Mouse (Mus musculus): ENCODE data around the gene Catsperd. TPM values are rescaled to one million over a fixed set of nuclear protein-coding genes. Genes with fewer than 3 reads are reported as not detected.

Catsperd gene
- total RNA-seq (2021) = under 1 TPM in 1 of 2 experiments, not detected in 1; 0.22 TPM

DNA sequence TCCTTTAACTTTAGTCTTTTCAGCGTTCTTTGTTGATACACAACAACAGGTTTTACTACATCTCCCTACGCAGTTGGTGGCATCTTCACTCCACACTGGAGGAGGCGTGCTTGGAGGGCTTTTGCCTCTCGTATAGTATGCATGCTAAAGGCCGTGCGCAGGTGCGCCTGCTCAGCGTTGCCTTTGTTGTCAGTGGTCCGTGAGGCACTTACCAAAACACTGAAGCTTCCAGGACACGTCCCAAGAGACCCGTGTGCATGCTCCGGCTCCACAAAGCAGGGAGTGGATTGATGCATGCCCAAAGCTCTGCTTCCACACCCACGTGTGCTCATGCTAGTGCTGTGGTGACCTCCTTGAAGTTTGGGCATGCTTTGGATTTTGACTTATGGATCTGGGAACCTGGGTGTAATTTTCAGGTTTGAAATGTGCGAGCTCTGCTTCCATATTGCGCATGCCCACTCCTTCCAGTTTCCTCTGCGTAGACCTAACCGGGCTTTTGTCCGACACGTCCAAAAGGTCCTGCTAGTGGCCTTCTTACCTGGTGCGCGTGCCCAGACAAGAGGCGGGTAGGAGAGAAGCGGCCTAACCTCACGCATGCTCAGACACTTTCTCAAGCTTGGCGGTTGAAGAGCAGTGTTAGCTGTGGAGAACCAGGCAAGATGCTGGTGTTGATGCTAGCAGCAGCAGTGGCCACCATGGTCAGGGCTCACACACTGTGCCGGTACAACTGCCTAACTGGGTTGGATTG lies at the start of gene Catsperd:
Gene Catsperd, plus strand, starts transcription at position 614 of the 748 bp plus-strand sequence.
- no peak for DNase-seq
- intact Hi-C loops (cut with DNase I) = loop anchor here (5.0 kb wide), 1 partner anchor 40 kb away; no protein-coding TSS in a partner anchor

DNA sequence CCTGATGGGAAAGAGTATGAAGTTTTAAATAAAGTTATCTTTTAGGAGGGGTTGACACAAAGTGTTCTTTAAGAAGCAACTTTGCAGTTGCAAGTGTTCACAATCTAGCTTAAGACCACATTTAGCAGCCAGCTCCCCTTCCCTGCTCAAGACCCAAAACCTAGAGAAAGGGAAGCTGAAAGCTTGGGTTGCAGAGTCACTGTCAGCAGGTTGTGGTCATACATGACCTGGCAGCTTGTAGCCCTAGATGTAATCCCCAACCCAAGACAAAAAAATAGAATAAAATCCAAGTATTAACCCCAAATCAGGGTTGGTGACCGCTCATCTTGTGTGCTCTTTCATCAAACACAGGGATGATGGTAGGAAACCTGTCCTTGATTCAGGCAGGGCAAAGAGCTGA lies 44.9 kb upstream of the Catsperd start:
- intact Hi-C loops (cut with DNase I) = loop anchor here (2.0 kb wide), 1 partner anchor 86 kb away; no protein-coding TSS in a partner anchor
- DNase-seq = no peak

DNA sequence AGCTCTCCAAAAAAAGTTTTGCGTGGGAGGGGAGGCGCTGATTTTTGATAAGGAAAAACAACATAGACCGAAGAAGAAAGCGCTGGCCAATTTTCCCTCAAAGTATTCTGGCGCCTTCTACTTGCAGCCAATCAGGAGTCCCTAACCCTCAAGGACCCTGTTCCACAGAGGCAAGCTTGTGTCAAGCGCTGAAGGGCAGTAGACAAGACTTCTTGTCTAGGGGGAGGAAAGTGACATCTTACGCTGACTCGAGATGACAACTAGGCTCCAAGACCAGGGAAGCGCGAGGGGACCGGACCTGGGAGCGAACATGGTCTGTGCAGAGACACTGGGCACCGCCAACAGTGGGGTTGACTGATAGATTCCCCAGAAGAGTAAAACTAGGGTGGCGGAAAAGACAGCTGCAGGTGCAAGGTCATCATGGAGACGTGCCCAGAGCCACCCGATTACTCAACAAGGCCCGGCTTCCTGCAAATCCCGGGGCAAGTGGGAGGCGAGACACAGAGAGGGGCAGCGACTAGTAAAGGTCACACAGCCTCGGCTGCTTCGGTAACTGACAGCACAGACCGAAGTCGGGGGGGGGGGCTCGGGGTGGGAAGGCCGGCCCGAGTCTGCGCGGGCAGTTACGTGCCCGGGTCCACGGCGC lies 44.2 kb upstream of the Catsperd start:
- DNase-seq = peak; percentile 50 to 69
- intact Hi-C loops (cut with DNase I) = loop anchor here (2.0 kb wide), 1 partner anchor 85 kb away; no protein-coding TSS in a partner anchor

DNA sequence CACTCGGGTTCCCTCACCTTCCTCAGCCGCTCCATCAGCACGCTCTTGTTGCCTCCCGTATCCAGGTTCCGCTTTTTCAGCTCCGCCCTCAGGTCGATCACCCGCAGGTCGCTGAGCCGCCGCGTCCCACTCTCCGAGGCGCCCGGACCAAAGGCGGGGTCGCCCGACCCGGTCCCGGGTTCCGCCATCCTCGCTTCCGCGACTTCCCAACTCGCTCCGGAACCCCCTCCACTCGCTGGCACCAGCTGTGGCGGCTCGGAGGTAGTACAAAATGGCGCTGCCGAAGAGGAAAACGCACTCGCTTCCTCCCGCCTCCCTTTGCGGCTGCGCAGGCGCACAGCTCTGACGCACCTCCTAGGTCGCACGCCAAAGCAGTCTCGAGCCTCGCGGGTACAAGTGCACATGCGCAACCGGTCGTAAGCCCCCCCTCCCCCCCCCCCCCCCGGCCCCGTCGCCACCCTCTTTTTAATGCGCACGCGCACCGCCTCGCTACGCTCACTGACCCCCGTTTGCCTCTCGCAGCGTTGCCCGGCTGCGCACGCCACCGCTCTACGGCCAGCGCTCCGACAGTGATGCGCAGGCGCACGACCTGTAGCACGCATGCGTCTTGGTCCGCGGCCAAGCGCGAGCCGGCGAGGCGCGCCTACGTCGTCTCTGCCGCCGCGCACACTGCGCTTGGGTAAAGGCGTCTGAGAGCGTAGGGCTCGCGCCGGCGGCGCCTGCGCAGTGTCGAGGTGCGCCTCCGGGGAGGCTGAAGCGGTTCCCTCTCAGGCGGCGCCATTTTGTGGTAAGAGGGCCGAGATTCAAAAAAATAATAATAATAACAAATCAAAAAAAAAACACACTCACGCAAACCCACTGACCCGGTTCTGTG lies 43.4 kb upstream of the Catsperd start, which contains the start of the genes Safb2 and Safb:
Gene Safb2, minus strand, starts transcription at position 329 of the 874 bp plus-strand sequence.
Gene Safb, plus strand, starts transcription at position 569 of the 874 bp plus-strand sequence.
- intact Hi-C loops (cut with DNase I) = no loop called here
- peak; percentile 100 for DNase-seq

DNA sequence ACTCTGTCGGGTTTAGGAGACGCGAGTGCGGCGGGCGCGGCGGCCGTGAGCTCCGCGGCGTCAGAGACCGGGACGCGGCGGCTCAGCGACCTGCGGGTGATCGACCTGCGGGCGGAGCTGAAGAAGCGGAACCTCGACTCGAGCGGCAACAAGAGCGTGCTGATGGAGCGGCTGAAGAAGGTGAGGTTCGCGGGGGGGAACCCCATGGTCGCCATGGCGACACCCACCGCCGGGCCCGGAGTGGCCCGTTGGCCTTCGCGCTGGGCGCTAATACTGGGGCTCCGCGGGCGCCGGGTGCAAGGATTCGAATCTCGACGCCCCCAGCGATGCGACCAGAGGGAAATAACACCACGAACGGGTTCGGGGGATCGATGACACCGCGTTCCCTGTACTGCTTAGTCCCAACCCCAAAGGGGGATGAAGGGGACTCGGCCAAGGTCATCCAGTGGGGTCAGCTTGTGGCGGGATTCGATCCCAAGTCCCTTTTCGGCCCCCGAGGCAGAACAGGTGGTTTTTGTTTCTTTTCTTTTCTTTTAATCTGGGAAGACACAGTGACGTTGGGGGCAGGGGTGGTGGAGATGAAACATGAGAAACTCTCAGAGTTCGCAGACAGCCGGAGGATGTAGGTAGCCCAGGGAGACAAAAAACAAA lies 42.6 kb upstream of the Catsperd start:
- no peak for DNase-seq
- intact Hi-C loops (cut with DNase I) = no loop called here

DNA sequence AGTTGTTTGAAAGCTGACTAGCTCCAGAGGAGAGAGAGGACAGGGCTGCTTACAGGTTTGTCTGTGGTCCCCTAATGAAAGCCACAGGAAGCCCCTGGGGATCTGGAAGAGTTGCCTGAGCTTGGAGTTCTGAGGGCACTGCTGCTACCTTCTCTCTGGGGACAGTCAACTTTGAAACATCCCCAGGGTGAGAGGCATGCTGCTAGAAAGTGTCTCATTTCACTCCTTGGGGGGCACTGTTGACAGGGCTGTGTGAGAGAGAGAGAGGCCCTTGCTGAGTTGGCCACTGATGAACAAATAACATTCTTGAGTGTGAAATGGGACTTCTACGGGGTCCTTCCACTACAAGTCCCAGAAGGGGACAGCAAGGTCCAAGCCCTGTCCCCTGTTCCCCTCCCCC lies 40.2 kb upstream of the Catsperd start:
- DNase-seq = no peak
- intact Hi-C loops (cut with DNase I) = no loop called here

DNA sequence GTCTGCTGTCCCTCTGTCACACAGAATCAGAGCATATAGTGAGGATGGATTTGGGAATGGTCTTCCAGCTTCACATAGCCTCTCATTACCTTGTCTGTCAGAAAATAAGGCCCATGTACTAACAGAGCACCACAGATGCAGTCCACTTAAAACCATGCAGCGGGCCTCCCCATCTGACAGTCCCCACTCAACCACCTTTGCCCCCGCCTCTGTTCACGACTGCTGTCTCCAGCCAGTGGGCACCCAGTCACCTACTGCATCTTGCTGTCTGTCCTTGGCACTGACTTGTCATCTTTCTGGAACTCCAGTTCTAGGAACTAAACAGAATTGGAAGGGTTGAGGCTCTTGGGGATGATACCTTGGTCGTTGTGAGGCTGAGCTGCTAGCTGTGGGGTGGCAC lies 39.0 kb upstream of the Catsperd start:
- no peak for DNase-seq
- intact Hi-C loops (cut with DNase I) = no loop called here

DNA sequence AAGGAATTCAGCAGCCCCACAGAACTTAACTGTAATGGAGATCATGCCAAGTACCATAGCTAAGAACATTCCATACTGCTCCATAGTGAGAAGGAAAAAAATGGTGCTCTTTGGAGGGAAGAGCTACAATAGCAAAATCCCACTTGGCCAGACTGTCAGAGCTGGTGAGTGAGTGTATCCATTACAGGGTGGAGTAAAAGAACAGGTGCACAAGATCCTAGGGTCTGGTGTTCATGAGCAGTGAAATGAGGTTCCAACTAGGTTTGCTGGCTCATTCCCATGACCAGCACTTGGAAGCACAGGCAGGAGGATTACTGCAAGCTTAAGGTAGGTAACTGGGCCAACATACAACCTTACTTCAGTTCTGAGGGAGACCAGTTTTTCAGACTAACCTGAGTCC lies 35.4 kb upstream of the Catsperd start:
- DNase-seq = no peak
- intact Hi-C loops (cut with DNase I) = loop anchor here (10.0 kb wide), 1 partner anchor 508 kb away; no protein-coding TSS in a partner anchor

DNA sequence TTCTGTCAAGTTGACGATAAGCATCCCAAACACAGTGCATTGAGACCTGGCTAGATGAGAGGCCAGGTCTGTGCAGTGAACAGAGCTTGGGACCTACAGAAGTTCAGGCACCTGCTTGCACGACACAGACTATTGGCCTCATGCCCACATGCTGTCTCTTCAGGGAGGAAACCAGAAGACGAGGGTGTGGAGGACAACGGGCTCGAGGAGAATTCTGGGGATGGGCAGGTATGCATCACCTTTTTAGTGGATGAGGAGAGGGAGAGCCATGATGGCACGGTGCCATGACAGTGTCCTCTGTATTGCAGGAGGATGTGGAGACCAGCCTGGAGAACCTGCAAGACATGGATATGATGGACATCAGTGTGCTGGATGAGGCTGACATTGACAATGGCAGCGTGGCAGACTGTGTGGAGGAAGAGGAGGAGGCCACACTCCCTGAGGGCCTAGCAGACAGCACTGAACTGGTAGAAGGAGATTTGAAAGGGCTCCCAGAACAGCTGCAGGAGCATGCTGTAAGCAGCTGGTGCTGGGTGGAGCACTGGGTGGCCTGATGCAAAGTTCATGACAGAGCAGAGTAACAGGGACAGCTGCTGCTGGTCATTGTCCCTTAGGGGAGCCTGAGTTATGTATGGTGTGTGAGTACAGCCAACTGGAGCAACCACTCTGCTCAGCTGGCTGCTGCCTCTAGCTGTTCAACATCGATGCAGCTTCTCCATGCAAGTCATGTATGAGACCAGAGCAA lies 34.2 kb upstream of the Catsperd start:
- intact Hi-C loops (cut with DNase I) = loop anchor here (10.0 kb wide), 1 partner anchor 509 kb away; no protein-coding TSS in a partner anchor
- peak; percentile 70 to 71 for DNase-seq

DNA sequence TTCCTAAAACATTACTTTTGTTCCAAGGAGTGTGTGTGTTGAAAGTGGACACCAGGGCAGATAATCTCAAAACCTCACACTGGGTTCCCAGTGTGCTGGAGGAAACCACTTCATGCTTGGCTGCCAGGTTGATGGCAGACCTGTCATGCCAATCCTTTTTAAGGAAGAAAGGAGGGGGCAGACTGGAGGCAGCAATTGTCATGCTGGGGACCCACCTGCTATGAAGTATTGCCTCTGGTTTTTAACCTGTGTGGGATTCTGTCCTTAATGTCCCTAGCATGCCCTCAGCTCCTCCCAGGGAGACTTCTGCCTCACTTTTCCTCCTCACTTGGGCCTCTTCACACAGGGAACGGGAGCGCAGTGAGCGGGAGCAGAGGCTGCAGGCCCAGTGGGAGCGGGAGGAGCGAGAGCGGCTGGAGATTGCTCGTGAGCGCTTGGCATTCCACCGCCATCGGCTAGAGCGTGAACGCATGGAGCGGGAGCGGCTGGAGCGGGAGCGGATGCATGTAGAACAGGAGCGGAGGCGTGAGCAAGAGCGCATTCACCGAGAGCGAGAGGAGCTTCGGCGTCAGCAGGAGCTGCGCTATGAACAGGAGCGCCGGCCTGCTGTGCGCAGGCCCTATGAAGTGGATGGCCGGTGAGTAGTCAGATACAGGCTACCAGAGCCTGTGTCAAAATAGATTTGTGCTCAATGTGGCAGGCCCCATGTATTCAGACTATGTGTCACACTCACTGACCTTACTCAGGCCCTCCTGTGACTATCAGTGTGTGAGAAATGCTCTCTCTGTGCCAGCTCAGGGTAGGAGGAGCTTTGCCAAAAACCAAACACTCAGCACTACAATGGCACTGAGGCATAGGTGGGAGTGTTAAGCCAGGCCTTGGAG lies 24.5 kb upstream of the Catsperd start:
- intact Hi-C loops (cut with DNase I) = loop anchor here (2.0 kb wide), 1 partner anchor 13 kb away; no protein-coding TSS in a partner anchor

DNA sequence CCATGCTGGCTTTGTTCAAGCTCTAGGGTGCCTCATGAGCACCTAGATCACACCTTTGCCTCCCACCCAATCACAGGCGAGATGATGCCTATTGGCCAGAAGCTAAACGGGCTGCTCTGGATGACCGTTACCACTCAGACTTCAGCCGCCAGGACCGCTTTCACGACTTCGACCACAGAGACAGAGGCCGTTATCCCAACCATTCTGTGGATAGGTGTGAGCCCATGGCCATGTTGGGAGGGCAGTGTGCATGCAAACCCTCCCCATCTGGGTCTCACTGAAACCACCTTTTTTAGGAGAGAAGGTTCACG lies 23.9 kb upstream of the Catsperd start:
- intact Hi-C loops (cut with DNase I) = loop anchor here (2.0 kb wide), 1 partner anchor 13 kb away; no protein-coding TSS in a partner anchor

More for the DNA sequence above, 24.5 kb upstream of the Catsperd start:
- DNase-seq = no peak

DNA sequence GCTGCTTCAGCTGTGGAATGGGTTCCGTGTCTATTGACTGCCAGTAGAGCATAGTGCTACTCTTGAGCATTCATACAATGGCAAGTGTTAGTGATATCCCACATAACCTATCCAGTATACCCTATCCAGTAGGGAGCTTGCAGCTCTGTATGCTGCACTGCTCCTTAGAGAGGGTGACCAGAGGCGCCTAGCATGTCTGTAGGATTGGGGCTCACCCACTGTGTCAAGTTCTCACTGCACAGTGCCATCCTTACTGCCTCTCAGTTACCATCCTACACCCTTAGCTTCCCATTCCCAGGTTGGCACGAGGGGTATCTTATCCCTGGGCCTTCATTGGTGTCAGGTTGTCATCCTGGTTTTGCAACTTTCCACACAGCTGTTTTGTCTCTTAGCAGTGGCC lies 23.5 kb upstream of the Catsperd start:
- no peak for DNase-seq
- intact Hi-C loops (cut with DNase I) = loop anchor here (2.0 kb wide), 1 partner anchor 14 kb away; no protein-coding TSS in a partner anchor

More for the DNA sequence above, 23.9 kb upstream of the Catsperd start:
- no peak for DNase-seq

DNA sequence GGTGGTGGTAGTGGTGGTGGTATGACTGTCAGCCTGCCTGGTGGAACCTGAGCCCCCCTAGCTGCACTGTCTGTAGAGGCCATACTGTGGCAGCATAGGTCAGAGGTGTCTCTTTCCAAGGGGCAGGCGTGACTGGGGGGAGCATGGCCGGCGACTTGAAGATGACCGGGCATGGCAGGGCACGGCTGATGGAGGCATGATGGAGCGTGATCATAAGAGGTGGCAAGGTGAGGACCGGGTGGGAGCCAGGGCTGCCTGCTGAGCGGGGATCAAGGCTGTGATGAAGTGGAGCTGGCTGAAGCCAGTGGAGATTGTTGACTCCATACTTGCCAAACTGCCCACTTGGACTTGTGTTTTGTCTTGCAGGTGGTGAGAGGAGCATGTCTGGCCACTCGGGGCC lies 22.5 kb upstream of the Catsperd start:
- no peak for DNase-seq
- intact Hi-C loops (cut with DNase I) = loop anchor here (2.0 kb wide), 1 partner anchor 15 kb away; no protein-coding TSS in a partner anchor

DNA sequence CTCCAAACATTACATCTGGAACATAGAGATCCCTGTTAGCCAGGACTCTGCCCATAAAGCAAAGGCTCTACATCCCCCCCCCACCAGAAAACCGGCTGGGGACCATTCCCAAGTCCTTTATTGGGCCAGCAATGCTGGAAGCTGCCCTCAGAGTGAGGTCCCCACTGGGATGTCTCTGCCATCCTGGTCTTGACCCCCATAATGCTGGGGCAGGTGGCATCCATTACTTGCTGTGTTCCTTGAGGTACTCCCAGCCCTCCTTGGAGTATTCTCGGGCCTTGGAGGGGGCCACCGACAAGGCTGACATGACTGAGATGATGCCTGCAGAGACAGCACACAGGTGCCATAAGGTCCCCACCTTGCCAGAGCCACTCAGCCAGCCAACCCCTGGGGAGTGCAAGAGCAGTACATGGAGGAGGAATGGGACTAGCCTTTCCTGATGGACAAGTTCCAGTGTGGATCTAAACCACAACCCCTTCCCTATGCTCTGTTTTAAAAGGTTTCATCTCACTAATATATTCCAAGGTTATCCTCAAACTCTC lies 20.4 kb upstream of the Catsperd start:
- no peak for DNase-seq

DNA sequence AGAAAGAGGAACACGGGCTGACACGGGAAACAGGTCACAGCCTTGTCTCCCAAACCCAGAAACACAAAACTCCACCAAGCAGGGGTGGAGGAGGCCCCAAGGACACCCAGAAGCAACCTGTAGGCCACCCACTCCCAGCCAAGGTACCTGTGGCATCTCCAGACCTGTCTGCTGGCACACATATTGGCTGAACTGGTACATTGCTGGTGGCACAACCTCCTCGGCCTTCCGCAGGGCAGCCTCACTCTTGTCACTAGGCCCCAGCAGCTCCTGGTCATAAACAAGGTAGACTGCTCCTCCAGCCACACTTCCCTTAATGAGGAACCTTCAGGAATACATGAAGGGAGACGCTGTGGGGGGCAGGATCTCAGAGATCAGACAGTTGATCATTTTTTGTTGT lies 19.2 kb upstream of the Catsperd start:
- intact Hi-C loops (cut with DNase I) = no loop called here
- no peak for DNase-seq

More for the DNA sequence above, 20.4 kb upstream of the Catsperd start:
- intact Hi-C loops (cut with DNase I) = no loop called here

DNA sequence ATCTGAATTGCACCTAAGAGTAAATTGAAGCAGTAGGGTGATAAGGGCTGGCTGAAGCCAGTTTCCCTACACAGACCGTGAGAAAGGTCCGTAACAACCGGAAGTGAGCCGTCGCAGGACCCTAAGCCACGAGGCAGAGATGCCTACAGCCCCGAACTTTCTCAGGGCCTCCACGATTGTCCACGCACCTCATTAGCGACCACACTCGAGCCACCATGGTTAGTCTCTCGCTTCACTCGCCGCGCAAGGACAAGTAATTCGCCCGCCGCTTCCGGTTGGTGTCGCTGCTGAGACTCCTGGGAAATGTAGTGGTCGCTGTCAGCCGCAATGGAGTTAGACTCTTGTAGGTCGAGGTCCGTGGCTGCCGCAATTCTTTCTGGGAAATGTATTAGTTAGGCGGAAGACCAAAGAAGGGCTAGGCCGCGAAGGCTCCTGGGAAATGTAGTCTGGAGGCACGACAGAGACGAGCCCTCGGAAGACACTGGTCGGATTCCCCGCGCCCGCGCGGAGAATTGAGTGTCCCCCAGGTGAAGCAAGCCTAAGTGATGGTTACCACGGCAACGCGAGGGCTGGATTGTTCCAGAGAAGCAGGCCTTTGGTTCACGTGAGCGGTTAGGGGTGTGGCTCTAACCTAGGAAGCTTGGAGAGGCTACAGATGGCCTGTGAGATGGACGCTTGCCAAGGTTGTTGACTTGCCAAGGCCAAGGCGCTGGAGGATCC lies 18.3 kb upstream of the Catsperd start, which contains the start of gene 2410015M20Rik:
Gene 2410015M20Rik, minus strand, starts transcription at position 320 of the 720 bp plus-strand sequence.
- DNase-seq = peak; percentile 96 to 97
- intact Hi-C loops (cut with DNase I) = loop anchor here (5.0 kb wide), 1 partner anchor 153 kb away; the partner anchor contains the start of gene Dus3l

DNA sequence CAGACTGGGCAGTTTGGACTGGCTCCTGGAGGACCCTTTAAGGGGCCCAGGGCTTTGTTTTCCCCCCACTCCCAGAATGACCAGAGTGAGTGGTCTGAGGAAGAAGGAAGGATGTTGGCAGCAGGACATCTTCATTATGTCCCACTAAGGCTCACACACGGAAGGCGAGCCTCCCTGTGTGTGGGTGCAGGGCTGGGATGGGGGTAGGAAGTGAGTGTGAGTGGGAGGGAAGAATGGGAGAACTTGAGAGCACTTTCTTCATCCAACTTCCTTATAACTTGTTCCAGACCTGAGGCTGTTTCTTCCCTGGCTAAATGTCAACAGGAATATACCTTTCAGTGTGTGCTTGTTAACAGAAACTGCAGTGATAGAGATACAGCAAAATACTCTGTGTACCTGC lies 16.6 kb upstream of the Catsperd start:
- intact Hi-C loops (cut with DNase I) = loop anchor here (5.0 kb wide), 1 partner anchor 151 kb away; the partner anchor contains the start of gene Dus3l
- DNase-seq = no peak

All from heart, postnatal 10 days (tissue).